Mouse (Mus musculus): ENCODE measurements around the gene Kcnip1.

DNA sequence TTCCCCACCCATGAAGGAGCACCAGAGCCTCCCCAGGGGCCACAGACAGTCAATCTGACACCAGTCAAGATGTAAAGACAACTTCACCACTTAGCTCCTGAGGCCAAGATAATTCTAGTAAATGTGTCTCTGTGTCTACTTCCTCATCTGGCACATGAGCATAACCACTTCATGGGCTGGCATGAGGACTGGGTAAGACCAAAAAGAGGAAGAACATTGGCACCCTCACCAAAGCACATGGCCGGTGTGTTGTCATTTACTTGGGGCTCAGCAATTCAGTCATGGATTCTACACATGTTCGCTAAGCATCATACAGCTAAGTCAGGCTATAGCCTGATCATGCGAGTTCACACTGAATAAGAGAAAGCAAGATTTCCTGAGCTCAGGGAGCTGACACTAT is 144.3 kb downstream of the Kcnip1 start:
- TF ChIP-seq CTCF (IDR thresholded peaks at IDR 0.05; ENCODE audit: extremely low read depth, insufficient read depth, low read length), result no peak
- no peak for TF ChIP-seq POLR2A (IDR thresholded peaks at IDR 0.05; ENCODE audit: extremely low read depth, insufficient read depth, low read length)
